Mouse (Mus musculus) forebrain, embryonic 13.5 days (tissue): ENCODE measurements around the gene Abl1. TPM values are rescaled to one million over a fixed set of nuclear protein-coding genes. Genes with fewer than 3 reads are reported as not detected.

ENCODE experiments used
- ATAC-seq: fragments of 200-750 bp; cut with Nextera tagmentation; 2 replicates; pipeline ENCODE4 v1.8.0; 2017
- H3K27ac ChIP-seq: fragments of 300-500 bp; sonication (generic); 2 replicates; pipeline ENCODE4 v1.5.1; 2015; ENCODE audit warnings: inconsistent platforms, mild to moderate bottlenecking, moderate library complexity
- H3K27me3 ChIP-seq: fragments of 300-500 bp; sonication (generic); 2 replicates; pipeline ENCODE4 v1.6.1; 2015; ENCODE audit warnings: mild to moderate bottlenecking, inconsistent platforms
- H3K36me3 ChIP-seq: fragments of 300-500 bp; sonication (generic); 2 replicates; pipeline ENCODE4 v1.6.1; 2015; ENCODE audit warnings: mild to moderate bottlenecking, inconsistent platforms; ENCODE audit not compliant: poor library complexity, severe bottlenecking
- H3K4me1 ChIP-seq: fragments of 300-500 bp; sonication (generic); 2 replicates; pipeline ENCODE4 v1.6.1; 2015; ENCODE audit warnings: inconsistent platforms
- H3K4me2 ChIP-seq: fragments of 300-500 bp; sonication (generic); 2 replicates; pipeline ENCODE4 v1.6.1; 2015; ENCODE audit warnings: inconsistent platforms, mild to moderate bottlenecking, moderate library complexity
- H3K4me3 ChIP-seq: fragments of 300-500 bp; sonication (generic); 2 replicates; pipeline ENCODE4 v1.5.1; 2015; ENCODE audit warnings: mild to moderate bottlenecking, inconsistent platforms
- H3K9ac ChIP-seq: fragments of 300-500 bp; sonication (generic); 2 replicates; pipeline ENCODE4 v1.6.1; 2015; ENCODE audit warnings: mild to moderate bottlenecking, inconsistent platforms
- H3K9me3 ChIP-seq: fragments of 300-500 bp; sonication (generic); replicated peaks from 2 replicates; pipeline ENCODE4 v1.6.1; 2016; ENCODE audit warnings: inconsistent platforms
- WGBS: fragments of 180-500 bp; shearing (Covaris S2); methylation state at CpG from one replicate; pipeline ENCODE4 v1.1.7; 2015; 5-methylcytosine and 5-hydroxymethylcytosine counted together
- polyA plus RNA-seq: library from polyadenylated mRNA; unstranded; fragments of >200 nt; fragmentation: Nextera tagmentation; extraction: Ambion mirVana; gene quantifications from 2 replicates; pipeline ENCODE4 v1.2.1, GENCODE M21; 2015

Gene Abl1
- polyA plus RNA-seq, 1 experiment from 2014 or later, result 25.8 TPM

GRCm38 (mm10) chr2:31801416-31801815 lies 113.2 kb downstream of the Abl1 start:
- Histone ChIP-seq H3K36me3 (peaks cover 82% of the 10 kb centered on the region), H3K27ac (no peak overlapping the region), H3K9me3 (no peaks in the 10 kb centered on the region), H3K27me3 (no peaks in the 10 kb centered on the region), H3K4me1 (peaks cover 14% of the 10 kb centered on the region), H3K4me3 (no peak overlapping the region), H3K4me2 (no peak overlapping the region), H3K9ac (no peak overlapping the region)
- WGBS, result 94% methylated on average over 9 of the region's 9 CpGs
- ATAC-seq, result no peak

- Histone ChIP-seq H3K9ac (no peak overlapping the region), H3K36me3 (peaks cover 69% of the 10 kb centered on the region), H3K27ac (no peak overlapping the region), H3K4me1 (peaks cover 27% of the 10 kb centered on the region), H3K27me3 (no peaks in the 10 kb centered on the region), H3K9me3 (no peaks in the 10 kb centered on the region), H3K4me2 (no peak overlapping the region), H3K4me3 (no peak overlapping the region)
- ATAC-seq, result no peak
- 91% methylated on average over 8 of the region's 8 CpGs for WGBS
These were observed 114.6 kb downstream of the Abl1 start for GRCm38 (mm10) chr2:31802811-31803210.

GRCm38 (mm10) chr2:31803480-31803879 lies 115.3 kb downstream of the Abl1 start:
- 91% methylated on average over 14 of the region's 14 CpGs for WGBS
- no peak overlapping the region for H3K9ac ChIP-seq
- no peak overlapping the region for H3K4me3 ChIP-seq
- H3K27me3 ChIP-seq, result no peaks in the 10 kb centered on the region
- no peaks in the 10 kb centered on the region for H3K9me3 ChIP-seq
- peaks cover 62% of the 10 kb centered on the region for H3K36me3 ChIP-seq
- peaks cover 31% of the 10 kb centered on the region for H3K4me1 ChIP-seq
- H3K4me2 ChIP-seq, result no peak overlapping the region
- H3K27ac ChIP-seq, result no peak overlapping the region
- ATAC-seq, result no peak

- Histone ChIP-seq H3K27ac (peak overlapping the region; percentile 74), H3K9ac (peak overlapping the region; percentile 13), H3K4me3 (no peak overlapping the region), H3K4me2 (peak overlapping the region; percentile 26; the same call in 1 of the 2 replicates), H3K4me1 (peaks cover 54% of the 10 kb centered on the region), H3K27me3 (no peaks in the 10 kb centered on the region), H3K9me3 (no peaks in the 10 kb centered on the region), H3K36me3 (peaks cover 29% of the 10 kb centered on the region)
- peak; percentile 64 for ATAC-seq
- 12% methylated on average over 9 of the region's 9 CpGs for WGBS
These were observed 118.6 kb downstream of the Abl1 start for GRCm38 (mm10) chr2:31806639-31807382.

- Histone ChIP-seq H3K4me2 (no peak overlapping the region), H3K27me3 (no peaks in the 10 kb centered on the region), H3K9ac (no peak overlapping the region), H3K36me3 (peaks cover 10% of the 10 kb centered on the region), H3K27ac (no peak overlapping the region), H3K4me3 (no peak overlapping the region), H3K4me1 (peaks cover 54% of the 10 kb centered on the region), H3K9me3 (no peaks in the 10 kb centered on the region)
- 35% methylated on average over 28 of the region's 28 CpGs for WGBS
- no peak for ATAC-seq
These were observed 120.5 kb downstream of the Abl1 start for GRCm38 (mm10) chr2:31808410-31809357.

GRCm38 (mm10) chr2:31809358-31809740 lies 121.2 kb downstream of the Abl1 start:
- 44% methylated on average over 2 of the region's 2 CpGs for WGBS
- H3K9me3 ChIP-seq, result no peaks in the 10 kb centered on the region
- H3K4me1 ChIP-seq, result peaks cover 54% of the 10 kb centered on the region
- H3K27me3 ChIP-seq, result no peaks in the 10 kb centered on the region
- no peak overlapping the region for H3K27ac ChIP-seq
- H3K9ac ChIP-seq, result no peak overlapping the region
- no peak for ATAC-seq
- H3K4me3 ChIP-seq, result no peak overlapping the region
- H3K4me2 ChIP-seq, result no peak overlapping the region
- peaks cover 3% of the 10 kb centered on the region; the same call in 1 of the 2 replicates for H3K36me3 ChIP-seq

GRCm38 (mm10) chr2:31810444-31810843 lies 122.3 kb downstream of the Abl1 start, which contains the start of gene Qrfp:
TSS of gene Qrfp (minus strand) at chr2:31810580.
- Histone ChIP-seq H3K4me1 (peaks cover 49% of the 10 kb centered on the region), H3K4me2 (no peak within 1 kb of the TSS), H3K9ac (no peak within 1 kb of the TSS), H3K9me3 (no peaks in the 10 kb centered on the region), H3K27ac (no peak within 1 kb of the TSS), H3K27me3 (peaks cover under 1% of the 10 kb centered on the region; the same call in 1 of the 2 replicates), H3K4me3 (no peak within 1 kb of the TSS), H3K36me3 (no peaks in the 10 kb centered on the region)
- no peak for ATAC-seq
- WGBS, result 49% methylated on average over 12 of the region's 12 CpGs

- no peak for ATAC-seq
- no peak overlapping the region for H3K27ac ChIP-seq
- H3K36me3 ChIP-seq, result no peaks in the 10 kb centered on the region
- H3K9me3 ChIP-seq, result no peaks in the 10 kb centered on the region
- peaks cover 41% of the 10 kb centered on the region for H3K4me1 ChIP-seq
- no peak overlapping the region for H3K4me2 ChIP-seq
- no peak overlapping the region for H3K9ac ChIP-seq
- 85% methylated on average over 14 of the region's 14 CpGs for WGBS
- peaks cover 7% of the 10 kb centered on the region; the same call in 1 of the 2 replicates for H3K27me3 ChIP-seq
- H3K4me3 ChIP-seq, result no peak overlapping the region
These were observed 123.1 kb downstream of the Abl1 start for GRCm38 (mm10) chr2:31811086-31811958.

- H3K9me3 ChIP-seq, result no peaks in the 10 kb centered on the region
- no peak for ATAC-seq
- WGBS, result 90% methylated on average over 4 of the region's 4 CpGs
- H3K4me2 ChIP-seq, result no peak overlapping the region
- H3K4me1 ChIP-seq, result peaks cover 21% of the 10 kb centered on the region
- peaks cover 7% of the 10 kb centered on the region; the same call in 1 of the 2 replicates for H3K27me3 ChIP-seq
- H3K36me3 ChIP-seq, result no peaks in the 10 kb centered on the region
- H3K4me3 ChIP-seq, result no peak overlapping the region
- no peak overlapping the region for H3K27ac ChIP-seq
- no peak overlapping the region for H3K9ac ChIP-seq
These were observed 125.5 kb downstream of the Abl1 start for GRCm38 (mm10) chr2:31813641-31814040.

GRCm38 (mm10) chr2:31814699-31815098 lies 126.5 kb downstream of the Abl1 start:
- H3K9me3 ChIP-seq, result no peaks in the 10 kb centered on the region
- H3K36me3 ChIP-seq, result no peaks in the 10 kb centered on the region
- no peak for ATAC-seq
- no peak overlapping the region for H3K27ac ChIP-seq
- peaks cover 7% of the 10 kb centered on the region; the same call in 1 of the 2 replicates for H3K27me3 ChIP-seq
- H3K4me3 ChIP-seq, result no peak overlapping the region
- H3K9ac ChIP-seq, result no peak overlapping the region
- WGBS, result 82% methylated on average over 7 of the region's 7 CpGs
- peaks cover 11% of the 10 kb centered on the region for H3K4me1 ChIP-seq
- no peak overlapping the region for H3K4me2 ChIP-seq

GRCm38 (mm10) chr2:31815367-31815766 lies 127.2 kb downstream of the Abl1 start:
- Histone ChIP-seq H3K4me3 (no peak overlapping the region), H3K9ac (no peak overlapping the region), H3K9me3 (no peaks in the 10 kb centered on the region), H3K4me1 (peaks cover 4% of the 10 kb centered on the region), H3K27me3 (peaks cover 13% of the 10 kb centered on the region; the same call in 1 of the 2 replicates), H3K36me3 (no peaks in the 10 kb centered on the region), H3K27ac (no peak overlapping the region), H3K4me2 (no peak overlapping the region)
- 19% methylated on average over 5 of the region's 5 CpGs for WGBS
- ATAC-seq, result no peak; the same call in 1 of the 2 replicates
